Mouse (Mus musculus): ENCODE measurements at regions not wholly inside any gene's neighbourhood (a gene's known extent, or its start where the extent isn't known, plus 50 kb on each side); places are given as distances from the start of the nearest gene placed in this dataset.

DNA sequence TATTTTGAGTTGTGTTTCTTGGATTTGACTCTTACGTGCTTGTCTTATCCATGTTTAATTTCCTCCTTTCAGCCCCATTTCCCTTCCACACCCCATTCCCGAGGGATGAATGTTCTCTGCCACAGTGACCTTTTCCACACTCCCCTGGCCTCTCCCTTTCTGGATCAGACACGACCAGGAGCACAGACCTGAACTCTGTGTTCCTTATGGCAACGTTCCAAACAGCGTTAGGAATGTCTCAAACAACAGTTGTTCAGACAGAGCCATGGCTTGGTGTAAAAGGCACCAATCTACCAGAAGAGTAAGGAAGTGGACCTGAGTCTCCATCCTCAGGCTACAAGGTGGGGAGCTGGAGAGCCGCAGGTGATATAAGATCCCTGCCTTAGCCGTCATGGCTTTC is 52.6 kb upstream of the Dapl1 start:
- Histone ChIP-seq H3K27ac (replicated peaks; ENCODE audit: insufficient read depth, low read depth, low read length) (no peak overlapping the region), H3K36me3 (ENCODE audit: control insufficient read depth, insufficient read depth, low read length) (no peaks in the 10 kb centered on the region), H3K9ac (ENCODE audit: low read depth, low read length) (no peak overlapping the region), H3K4me1 (ENCODE audit: control insufficient read depth, insufficient read depth, low read length) (no peaks in the 10 kb centered on the region), H3K4me3 (ENCODE audit: insufficient read depth, low read depth, low read length) (no peak overlapping the region), H3K27me3 (ENCODE audit: control insufficient read depth, insufficient read depth, low read length) (no peaks in the 10 kb centered on the region), H3K79me2 (ENCODE audit: control insufficient read depth, insufficient read depth, low read length) (no peaks in the 10 kb centered on the region)
- TF ChIP-seq CTCF (IDR thresholded peaks at IDR 0.05; ENCODE audit: low read depth, low read length), result no peak
- TF ChIP-seq POLR2A (IDR thresholded peaks at IDR 0.05; ENCODE audit: extremely low read depth, insufficient read depth, low read length), result no peak
- 72% methylated on average over 7 of the region's 7 CpGs for WGBS
- DNase-seq (ENCODE audit: extremely low read depth, low read depth, low spot score), result no peak

Measured in liver, adult 2 months (tissue).